In genomic region chr1:168382823-168383157, GRCm38 (mm10) we compare ENCODE assay signal across 8 mouse cellular contexts. TPM values are rescaled to one million over a fixed set of nuclear protein-coding genes. Genes with fewer than 3 reads are reported as not detected.
DNase-seq lines count a peak whose midpoint lies in the region; ATAC-seq lines count a peak whose summit lies in the region.

No protein-coding gene starts in this region.

- H3K27me3 ChIP-seq in midbrain, embryonic 12.5 days: no peaks in the 10 kb centered on the region
- H3K27me3 ChIP-seq in midbrain, embryonic 15.5 days (replicated peaks): no peaks in the 10 kb centered on the region
- H3K27me3 ChIP-seq in forebrain, embryonic 11.5 days (ENCODE audit: control insufficient read depth, insufficient read depth, low read length): no peaks in the 10 kb centered on the region
- no peaks in the 10 kb centered on the region for H3K27me3 ChIP-seq in intestine, embryonic 16.5 days (replicated peaks; ENCODE audit: control insufficient read depth, insufficient read depth, low read length)
- no peaks in the 10 kb centered on the region for H3K27me3 ChIP-seq in stomach, embryonic 16.5 days (ENCODE audit: control insufficient read depth, insufficient read depth, low read length)

- H3K4me1 ChIP-seq in midbrain, embryonic 12.5 days: peaks cover 90% of the 10 kb centered on the region
- peaks cover 78% of the 10 kb centered on the region for H3K4me1 ChIP-seq in midbrain, embryonic 15.5 days
- peaks cover 54% of the 10 kb centered on the region for H3K4me1 ChIP-seq in forebrain, embryonic 11.5 days (replicated peaks; ENCODE audit: control insufficient read depth, insufficient read depth, low read length)
- peaks cover 49% of the 10 kb centered on the region for H3K4me1 ChIP-seq in intestine, embryonic 16.5 days (ENCODE audit: control insufficient read depth, insufficient read depth, low read length)
- H3K4me1 ChIP-seq in stomach, embryonic 16.5 days (ENCODE audit: control insufficient read depth, insufficient read depth, low read length): peaks cover 62% of the 10 kb centered on the region

- 0 out of 2 replicates have a peak overlapping the region, but pooled peaks have one; percentile 11 for H3K4me2 ChIP-seq in midbrain, embryonic 12.5 days (replicated peaks)
- no peak overlapping the region for H3K4me2 ChIP-seq in midbrain, embryonic 15.5 days
- peak overlapping the region; percentile 12; the same call in 1 of the 2 replicates for H3K4me2 ChIP-seq in forebrain, embryonic 11.5 days (ENCODE audit: low read depth, low read length, severe bottlenecking)
- no peak overlapping the region for H3K4me2 ChIP-seq in intestine, embryonic 16.5 days (ENCODE audit: low read depth, low read length)
- no peak overlapping the region for H3K4me2 ChIP-seq in stomach, embryonic 16.5 days (ENCODE audit: low read depth, low read length)

- H3K9ac ChIP-seq in midbrain, embryonic 12.5 days (replicated peaks): no peak overlapping the region
- no peak overlapping the region for H3K9ac ChIP-seq in midbrain, embryonic 15.5 days
- H3K9ac ChIP-seq in forebrain, embryonic 11.5 days (ENCODE audit: low read length): peak overlapping the region; percentile 12; the same call in 1 of the 2 replicates
- no peak overlapping the region for H3K9ac ChIP-seq in intestine, embryonic 16.5 days (ENCODE audit: low read depth, low read length)
- H3K9ac ChIP-seq in stomach, embryonic 16.5 days (ENCODE audit: low read length): no peak overlapping the region

- H3K36me3 ChIP-seq in midbrain, embryonic 12.5 days: no peaks in the 10 kb centered on the region
- H3K36me3 ChIP-seq in midbrain, embryonic 15.5 days (replicated peaks): no peaks in the 10 kb centered on the region
- no peaks in the 10 kb centered on the region for H3K36me3 ChIP-seq in forebrain, embryonic 11.5 days (ENCODE audit: control insufficient read depth, insufficient read depth, low read length)
- no peaks in the 10 kb centered on the region for H3K36me3 ChIP-seq in intestine, embryonic 16.5 days (ENCODE audit: control insufficient read depth, insufficient read depth, low read length)
- H3K36me3 ChIP-seq in stomach, embryonic 16.5 days (ENCODE audit: control insufficient read depth, insufficient read depth, low read length): no peaks in the 10 kb centered on the region

- peak overlapping the region; percentile 32; the same call in 1 of the 2 replicates for H3K27ac ChIP-seq in midbrain, embryonic 12.5 days (replicated peaks)
- H3K27ac ChIP-seq in midbrain, embryonic 15.5 days: no peak overlapping the region
- H3K27ac ChIP-seq in forebrain, embryonic 11.5 days (ENCODE audit: low read depth, low read length): peak overlapping the region; percentile 86
- H3K27ac ChIP-seq in intestine, embryonic 16.5 days (ENCODE audit: low read length): 0 out of 2 replicates have a peak overlapping the region, but pooled peaks have one; percentile 15
- H3K27ac ChIP-seq in stomach, embryonic 16.5 days (ENCODE audit: low read length): peak overlapping the region; percentile 68

- no peaks in the 10 kb centered on the region for H3K9me3 ChIP-seq in midbrain, embryonic 12.5 days
- no peaks in the 10 kb centered on the region for H3K9me3 ChIP-seq in midbrain, embryonic 15.5 days
- H3K9me3 ChIP-seq in forebrain, embryonic 11.5 days (ENCODE audit: control insufficient read depth, low read length): no peaks in the 10 kb centered on the region
- H3K9me3 ChIP-seq in intestine, embryonic 16.5 days (ENCODE audit: control insufficient read depth, low read length): no peaks in the 10 kb centered on the region
- H3K9me3 ChIP-seq in stomach, embryonic 16.5 days (replicated peaks; ENCODE audit: control insufficient read depth, low read length): no peaks in the 10 kb centered on the region

- peak; percentile 36; the same call in 1 of the 2 replicates for ATAC-seq in midbrain, embryonic 12.5 days (ENCODE audit: low FRiP score, low read depth)
- ATAC-seq in midbrain, embryonic 15.5 days (replicated peaks): no peak
- ATAC-seq in forebrain, embryonic 11.5 days (replicated peaks; ENCODE audit: low FRiP score): peak; percentile 48
- no peak for ATAC-seq in intestine, embryonic 16.5 days
- peak; percentile 62 for ATAC-seq in stomach, embryonic 16.5 days (ENCODE audit: insufficient read depth, low FRiP score)
- ATAC-seq in CD4-positive, CD25-positive, alpha-beta regulatory T cell, adult 4 months: no peak

- WGBS in midbrain, embryonic 12.5 days: under 1% methylated on average over 4 of the region's 4 CpGs
- whole genome bisulfite sequencing in midbrain, embryonic 15.5 days: 10% methylated on average over 4 of the region's 4 CpGs
- WGBS in forebrain, embryonic 11.5 days: 0% methylated on average over 4 of the region's 4 CpGs
- WGBS in intestine, embryonic 16.5 days: 12% methylated on average over 4 of the region's 4 CpGs
- 15% methylated on average over 4 of the region's 4 CpGs for WGBS in stomach, embryonic 16.5 days

- DNase-seq in forebrain, embryonic 11.5 days (ENCODE audit: low spot score): peak; percentile 74
- no peak for DNase-seq in left cerebral cortex, adult 11 months (ENCODE audit: low spot score)
- no peak for DNase-seq in adrenal gland, postnatal 25 days

- no peak overlapping the region for H3K4me3 ChIP-seq in midbrain, embryonic 12.5 days
- H3K4me3 ChIP-seq in midbrain, embryonic 15.5 days: no peak overlapping the region
- no peak overlapping the region for H3K4me3 ChIP-seq in forebrain, embryonic 11.5 days (ENCODE audit: low read depth, low read length)
- H3K4me3 ChIP-seq in intestine, embryonic 16.5 days (ENCODE audit: low read length): no peak overlapping the region
- no peak overlapping the region for H3K4me3 ChIP-seq in stomach, embryonic 16.5 days (replicated peaks; ENCODE audit: low read length)

RNA-seq across cellular contexts. Expression of gene Pbx1, which starts 49.3 kb away (rescaled TPM):
- polyA plus RNA-seq in midbrain, embryonic 12.5 days (2016; fragmentation: Nextera tagmentation; extraction: Ambion mirVana): 73.7 TPM in 2 replicates
- polyA plus RNA-seq in midbrain, embryonic 15.5 days (2015; fragmentation: Nextera tagmentation; extraction: Ambion mirVana): 83.0 and 88.2 TPM in 2 replicates
- 45.8 and 51.1 TPM in 2 replicates for polyA plus RNA-seq in forebrain, embryonic 11.5 days (2014; fragmentation: Nextera tagmentation; extraction: Ambion mirVana)
- 16.4 and 17.2 TPM in 2 replicates for polyA plus RNA-seq in intestine, embryonic 16.5 days (2015; fragmentation: Nextera tagmentation; extraction: Ambion mirVana)
- 32.4 and 35.6 TPM in 2 replicates for polyA plus RNA-seq in stomach, embryonic 16.5 days (2015; fragmentation: Nextera tagmentation; extraction: Ambion mirVana)
- total RNA-seq in adrenal gland, postnatal 25 days (2021): 194 and 198 TPM in 2 replicates
- polyA plus RNA-seq in CD4-positive, CD25-positive, alpha-beta regulatory T cell, adult 4 months (2017; shearing (Covaris generic)): under 1 TPM; 0.11 to 0.27 TPM

Comparison
In these comparisons a context has a peak if more than half of its experiments do, and no peak if none do; other contexts are left out.
1. ATAC-seq: peak in midbrain, embryonic 12.5 days (single experiment), forebrain, embryonic 11.5 days (single experiment) and stomach, embryonic 16.5 days (single experiment); none in midbrain, embryonic 15.5 days (single experiment), intestine, embryonic 16.5 days (single experiment) and CD4-positive, CD25-positive, alpha-beta regulatory T cell, adult 4 months (single experiment).
2. H3K4me2 ChIP-seq: peak in midbrain, embryonic 12.5 days (single experiment) and forebrain, embryonic 11.5 days (single experiment); none in midbrain, embryonic 15.5 days (single experiment), intestine, embryonic 16.5 days (single experiment) and stomach, embryonic 16.5 days (single experiment).
3. RNA of gene Pbx1, which starts 49.3 kb away (polyA plus RNA-seq): 83.0 to 88.2 TPM in midbrain, embryonic 15.5 days, 73.7 TPM in midbrain, embryonic 12.5 days, 45.8 to 51.1 TPM in forebrain, embryonic 11.5 days, 32.4 to 35.6 TPM in stomach, embryonic 16.5 days and 16.4 to 17.2 TPM in intestine, embryonic 16.5 days; 0.11 to 0.27 TPM in CD4-positive, CD25-positive, alpha-beta regulatory T cell, adult 4 months; every median in the first group is over 10 times any median in the second.